Mouse (Mus musculus): Measurements from ENCODE around the gene Cep295nl.
"Not testable (repeated sequence)": the region's sequence is repeated elsewhere in the genome, so short reads cannot be mapped to it uniquely, and the experiment has no call there.

Cep295nl gene

GRCm38 (mm10) chr11:118322647-118323046 lies 19.7 kb downstream of the Cep295nl start:
- CTCF ChIA-PET = no interaction called here

- CTCF ChIA-PET = no interaction called here
These were observed 20.3 kb downstream of the Cep295nl start for GRCm38 (mm10) chr11:118321971-118322370.

- CTCF ChIA-PET = interaction anchor here (0.7 kb wide), 1 partner anchor 51 kb away, joined by 3 read pairs; no protein-coding TSS in a partner anchor
These were observed 20.8 kb downstream of the Cep295nl start for GRCm38 (mm10) chr11:118321500-118321899.

GRCm38 (mm10) chr11:118318678-118319077 lies 23.6 kb downstream of the Cep295nl start:
- CTCF ChIA-PET = interaction anchor here (0.8 kb wide), 2 partner anchors 400 to 447 kb away, joined by 5 to 13 read pairs; no protein-coding TSS in a partner anchor

- CTCF ChIA-PET = no interaction called here
These were observed 25.2 kb downstream of the Cep295nl start for GRCm38 (mm10) chr11:118317129-118317528.

GRCm38 (mm10) chr11:118316231-118316806 lies 26.0 kb downstream of the Cep295nl start:
- CTCF ChIA-PET = no interaction called here

- CTCF ChIA-PET = interaction anchor here (0.6 kb wide), 1 partner anchor 219 kb away, joined by 6 read pairs; no protein-coding TSS in a partner anchor
These were observed 30.1 kb downstream of the Cep295nl start for GRCm38 (mm10) chr11:118312132-118312723.

GRCm38 (mm10) chr11:118307962-118308361 lies 34.3 kb downstream of the Cep295nl start:
- CTCF ChIA-PET = not testable (repeated sequence)

- CTCF ChIA-PET = not testable (repeated sequence)
These were observed 38.3 kb downstream of the Cep295nl start for GRCm38 (mm10) chr11:118303959-118304358.

GRCm38 (mm10) chr11:118298810-118299209 lies 43.5 kb downstream of the Cep295nl start:
- CTCF ChIA-PET = interaction anchor here (0.6 kb wide), 1 partner anchor 153 kb away, joined by 3 read pairs; no protein-coding TSS in a partner anchor

GRCm38 (mm10) chr11:118297967-118298366 lies 44.3 kb downstream of the Cep295nl start:
- CTCF ChIA-PET = no interaction called here

GRCm38 (mm10) chr11:118295026-118295425 lies 47.3 kb downstream of the Cep295nl start:
- CTCF ChIA-PET = no interaction called here

GRCm38 (mm10) chr11:118292671-118293070 lies 49.6 kb downstream of the Cep295nl start:
- CTCF ChIA-PET = no interaction called here

- CTCF ChIA-PET = no interaction called here
These were observed 52.1 kb downstream of the Cep295nl start, which contains the start of gene Usp36 for GRCm38 (mm10) chr11:118289999-118290889. Usp36 (minus strand) TSS chr11:118290244.

- CTCF ChIA-PET = no interaction called here
These were observed 52.7 kb downstream of the Cep295nl start for GRCm38 (mm10) chr11:118289562-118289961.

- CTCF ChIA-PET = no interaction called here
These were observed 53.2 kb downstream of the Cep295nl start for GRCm38 (mm10) chr11:118289037-118289511.

GRCm38 (mm10) chr11:118287573-118287972 lies 54.7 kb downstream of the Cep295nl start:
- CTCF ChIA-PET = interaction anchor here (0.7 kb wide), 1 partner anchor 18 kb away, joined by 7 read pairs; no protein-coding TSS in a partner anchor

GRCm38 (mm10) chr11:118286434-118286833 lies 55.9 kb downstream of the Cep295nl start:
- CTCF ChIA-PET = interaction anchor here (1.7 kb wide), 1 partner anchor 21 kb away, joined by 4 read pairs; no protein-coding TSS in a partner anchor

GRCm38 (mm10) chr11:118285791-118286190 lies 56.5 kb downstream of the Cep295nl start:
- CTCF ChIA-PET = interaction anchor here (1.7 kb wide), 1 partner anchor 20 kb away, joined by 4 read pairs; no protein-coding TSS in a partner anchor
